Comparison of ENCODE assay signal across 13 mouse cellular contexts in genomic region chr11:89978914-89979818, GRCm38 (mm10). TPM values are rescaled to one million over a fixed set of nuclear protein-coding genes. Genes with fewer than 3 reads are reported as not detected.
A peak's percentile ranks its signal among the peaks of the same experiment; 100 is the strongest.
DNase-seq lines count a peak whose midpoint lies in the region; ATAC-seq and TF ChIP-seq lines count a peak whose summit lies in the region.
"Had no signal": no experiment of that assay in that cellular context is flagged by ENCODE, and none has a peak within 500 bp of the region (broad histone marks: within the 10 kb centered on the region; RNA-seq: fewer than 3 reads in every experiment).

No protein-coding gene starts in this region.

- intact Hi-C loops in gastrocnemius, adult 2 months (cut with DNase I): no loop called here

- no peak for TF ChIP-seq POLR2A in limb, embryonic 14.5 days (IDR thresholded peaks at IDR 0.05; ENCODE audit: borderline replicate concordance, extremely low read depth, insufficient read depth, insufficient read length)

- no peaks in the 10 kb centered on the region for H3K36me3 ChIP-seq in kidney, postnatal 0 days (ENCODE audit: insufficient read depth, low read length)
- H3K36me3 ChIP-seq in limb, embryonic 14.5 days (ENCODE audit: control insufficient read depth, insufficient read depth, low read length): no peaks in the 10 kb centered on the region
- no peaks in the 10 kb centered on the region for H3K36me3 ChIP-seq in hindbrain, embryonic 13.5 days
- H3K36me3 ChIP-seq: liver, embryonic 12.5 days had no signal

- WGBS in kidney, postnatal 0 days: 50% methylated on average over 11 of the region's 11 CpGs
- WGBS in limb, embryonic 14.5 days: 55% methylated on average over 11 of the region's 11 CpGs
- WGBS in hindbrain, embryonic 13.5 days: 71% methylated on average over 11 of the region's 11 CpGs

- H3K27ac ChIP-seq in gastrocnemius, adult 2 months: peak overlapping the region; percentile 81
- H3K27ac ChIP-seq in kidney, postnatal 0 days: peak overlapping the region; percentile 72
- peak overlapping the region; percentile 93 for H3K27ac ChIP-seq in brown adipose tissue, adult 24 weeks (replicated peaks; ENCODE audit: low read depth, low read length)
- peak overlapping the region; percentile 58 for H3K27ac ChIP-seq in limb, embryonic 14.5 days (replicated peaks; ENCODE audit: low read depth, low read length)
- H3K27ac ChIP-seq in hindbrain, embryonic 13.5 days: no peak overlapping the region
- H3K27ac ChIP-seq: liver, embryonic 12.5 days had no signal

- TF ChIP-seq CTCF in gastrocnemius, adult 2 months (IDR thresholded peaks at IDR 0.05): no peak
- TF ChIP-seq CTCF in kidney, postnatal 0 days (IDR thresholded peaks at IDR 0.05; ENCODE audit: low read depth): no peak

- ATAC-seq in kidney, postnatal 0 days (replicated peaks; ENCODE audit: low FRiP score, low read depth): no peak
- no peak for ATAC-seq in limb, embryonic 14.5 days (ENCODE audit: low FRiP score, low read depth)
- ATAC-seq in hindbrain, embryonic 13.5 days (ENCODE audit: low FRiP score): no peak
- ATAC-seq: liver, embryonic 12.5 days had no signal

- no peaks in the 10 kb centered on the region for H3K9me3 ChIP-seq in kidney, postnatal 0 days (replicated peaks; ENCODE audit: low read length)
- H3K9me3 ChIP-seq in limb, embryonic 14.5 days (ENCODE audit: control insufficient read depth, low read length): no peaks in the 10 kb centered on the region
- H3K9me3 ChIP-seq in hindbrain, embryonic 13.5 days: no peaks in the 10 kb centered on the region
- H3K9me3 ChIP-seq: liver, embryonic 12.5 days had no signal

- H3K4me1 ChIP-seq in kidney, postnatal 0 days (replicated peaks; ENCODE audit: insufficient read depth, low read length): peaks cover 5% of the 10 kb centered on the region; the same call in 1 of the 2 replicates
- peaks cover 14% of the 10 kb centered on the region; the same call in 1 of the 2 replicates for H3K4me1 ChIP-seq in brown adipose tissue, adult 24 weeks (ENCODE audit: control insufficient read depth, insufficient read depth, insufficient read length, low read length)
- peaks cover 11% of the 10 kb centered on the region; the same call in 1 of the 2 replicates for H3K4me1 ChIP-seq in limb, embryonic 14.5 days (ENCODE audit: control insufficient read depth, insufficient read depth, low read length)
- peaks cover 17% of the 10 kb centered on the region for H3K4me1 ChIP-seq in hindbrain, embryonic 13.5 days (replicated peaks)

- H3K27me3 ChIP-seq in kidney, postnatal 0 days (ENCODE audit: insufficient read depth, low read length): no peaks in the 10 kb centered on the region
- H3K27me3 ChIP-seq in limb, embryonic 14.5 days (ENCODE audit: control insufficient read depth, insufficient read depth, low read length): no peaks in the 10 kb centered on the region
- 0 out of 2 replicates have a peak, but pooled peaks cover 5% of the 10 kb centered on the region for H3K27me3 ChIP-seq in hindbrain, embryonic 13.5 days
- H3K27me3 ChIP-seq: liver, embryonic 12.5 days had no signal

- DNase-seq in gastrocnemius, adult 2 months: no peak
- no peak for DNase-seq in gastrocnemius, postnatal 25 days
- DNase-seq in kidney, postnatal 0 days (ENCODE audit: low spot score): peak; percentile 8
- DNase-seq in kidney, postnatal 36 days: no peak
- no peak for DNase-seq in limb, embryonic 14.5 days (ENCODE audit: low spot score)
- DNase-seq in adrenal gland, postnatal 4 days (ENCODE audit: low spot score in 2 of 2): no peak
- DNase-seq: kidney, adult 18-20 months; layer of hippocampus, postnatal 36 days; right cerebral cortex, postnatal 25 days; thymus, adult 2 months had no signal

- peak overlapping the region; percentile 7 for H3K4me3 ChIP-seq in gastrocnemius, adult 2 months
- no peak overlapping the region for H3K4me3 ChIP-seq in kidney, postnatal 0 days (replicated peaks; ENCODE audit: low read depth, low read length)
- no peak overlapping the region for H3K4me3 ChIP-seq in brown adipose tissue, adult 24 weeks (ENCODE audit: insufficient read depth, low read depth, low read length)
- no peak overlapping the region for H3K4me3 ChIP-seq in limb, embryonic 14.5 days (replicated peaks; ENCODE audit: low read length)
- no peak overlapping the region for H3K4me3 ChIP-seq in hindbrain, embryonic 13.5 days
- H3K4me3 ChIP-seq: liver, embryonic 12.5 days had no signal

- no peak overlapping the region for H3K9ac ChIP-seq in kidney, postnatal 0 days (ENCODE audit: low read depth, low read length)
- no peak overlapping the region for H3K9ac ChIP-seq in limb, embryonic 14.5 days (ENCODE audit: low read depth, low read length, severe bottlenecking)
- no peak overlapping the region for H3K9ac ChIP-seq in hindbrain, embryonic 13.5 days
- H3K9ac ChIP-seq: liver, embryonic 12.5 days had no signal

- H3K4me2 ChIP-seq in kidney, postnatal 0 days (ENCODE audit: low read length): no peak overlapping the region
- H3K4me2 ChIP-seq in limb, embryonic 14.5 days (replicated peaks; ENCODE audit: low read depth, low read length, severe bottlenecking): no peak overlapping the region
- H3K4me2 ChIP-seq in hindbrain, embryonic 13.5 days: no peak overlapping the region
- H3K4me2 ChIP-seq: liver, embryonic 12.5 days had no signal

RNA-seq across cellular contexts. Expression of gene Pctp, which starts 23.5 kb away (rescaled TPM):
- total RNA-seq in gastrocnemius, adult 2 months (2021): 1 to 10 TPM; 2.8 to 4.0 TPM
- total RNA-seq in gastrocnemius, postnatal 25 days (2021): 1 to 10 TPM; 2.2 to 2.9 TPM
- polyA plus RNA-seq in kidney, postnatal 0 days (2015; fragmentation: Nextera tagmentation; extraction: Ambion mirVana): 11.7 and 13.9 TPM in 2 replicates
- polyA plus RNA-seq in brown adipose tissue, adult 24 weeks (2012; ENCODE audit: insufficient read depth, insufficient read length, missing spikeins): 6.2 and 11.4 TPM in 2 replicates
- polyA plus RNA-seq in limb, embryonic 14.5 days (2012; rRNA removed): 3.9 TPM in 2 replicates
- 2.3 and 2.8 TPM in 2 replicates for polyA plus RNA-seq in limb, embryonic 14.5 days (2014; fragmentation: Nextera tagmentation; extraction: Ambion mirVana)
- 1.9 and 2.3 TPM in 2 replicates for polyA plus RNA-seq in hindbrain, embryonic 13.5 days (2015; fragmentation: Nextera tagmentation; extraction: Ambion mirVana)
- 10 to 100 TPM in 1 of 2 experiments, 1 to 10 TPM in 1; 8.8 to 14.3 TPM for total RNA-seq in adrenal gland, postnatal 4 days (2021)

RNA-seq across cellular contexts. Expression of gene Tmem100, which starts 51.0 kb away (rescaled TPM):
- 10 to 100 TPM in 1 of 2 experiments, 1 to 10 TPM in 1; 7.4 to 19.2 TPM for total RNA-seq in gastrocnemius, adult 2 months (2021)
- 10 to 100 TPM in 1 of 2 experiments, 1 to 10 TPM in 1; 6.9 to 15.7 TPM for total RNA-seq in gastrocnemius, postnatal 25 days (2021)
- polyA plus RNA-seq in kidney, postnatal 0 days (2015; fragmentation: Nextera tagmentation; extraction: Ambion mirVana): 37.3 and 37.9 TPM in 2 replicates
- polyA plus RNA-seq in brown adipose tissue, adult 24 weeks (2012; ENCODE audit: insufficient read depth, insufficient read length, missing spikeins): 4.9 and 9.5 TPM in 2 replicates
- 12.6 and 16.4 TPM in 2 replicates for polyA plus RNA-seq in limb, embryonic 14.5 days (2012; rRNA removed)
- polyA plus RNA-seq in limb, embryonic 14.5 days (2014; fragmentation: Nextera tagmentation; extraction: Ambion mirVana): 20.1 and 23.9 TPM in 2 replicates
- polyA plus RNA-seq in hindbrain, embryonic 13.5 days (2015; fragmentation: Nextera tagmentation; extraction: Ambion mirVana): 11.9 and 13.8 TPM in 2 replicates
- total RNA-seq in adrenal gland, postnatal 4 days (2021): 1 to 10 TPM; 6.3 to 8.1 TPM
